Mouse (Mus musculus): ENCODE data around the gene Cpe.
A peak's percentile ranks its signal among the peaks of the same experiment; 100 is the strongest.

The Cpe gene

GRCm38 (mm10) chr8:64692651-64693201 is at the start of gene Cpe:
Gene Cpe, minus strand, starts transcription at chr8:64693054.
- peak; percentile 83 for DNase-seq (ENCODE audit: low read depth, low spot score)

- DNase-seq (ENCODE audit: low read depth, low spot score): no peak
These were observed 47.8 kb upstream of the Cpe start for GRCm38 (mm10) chr8:64740547-64741211.

- no peak for DNase-seq (ENCODE audit: low read depth, low spot score)
These were observed 46.1 kb upstream of the Cpe start for GRCm38 (mm10) chr8:64738916-64739315.

- no peak for DNase-seq (ENCODE audit: low read depth, low spot score)
These were observed 44.0 kb upstream of the Cpe start for GRCm38 (mm10) chr8:64736767-64737323.

GRCm38 (mm10) chr8:64735161-64735560 is 42.3 kb upstream of the Cpe start:
- DNase-seq (ENCODE audit: low read depth, low spot score): no peak

- DNase-seq (ENCODE audit: low read depth, low spot score): peak; percentile 99
These were observed 40.6 kb upstream of the Cpe start, which contains the start of gene Msmo1 for GRCm38 (mm10) chr8:64733271-64733943. Gene Msmo1, minus strand, starts transcription at chr8:64733792.

GRCm38 (mm10) chr8:64732596-64732995 is 39.7 kb upstream of the Cpe start:
- no peak for DNase-seq (ENCODE audit: low read depth, low spot score)

- DNase-seq (ENCODE audit: low read depth, low spot score): no peak
These were observed 35.3 kb upstream of the Cpe start for GRCm38 (mm10) chr8:64728156-64728555.

- no peak for DNase-seq (ENCODE audit: low read depth, low spot score)
These were observed 33.4 kb upstream of the Cpe start for GRCm38 (mm10) chr8:64726190-64726695.

- no peak for DNase-seq (ENCODE audit: low read depth, low spot score)
These were observed 30.4 kb upstream of the Cpe start for GRCm38 (mm10) chr8:64723206-64723605.

GRCm38 (mm10) chr8:64717868-64718267 is 25.0 kb upstream of the Cpe start:
- peak; percentile 46 for DNase-seq (ENCODE audit: low read depth, low spot score)

- no peak for DNase-seq (ENCODE audit: low read depth, low spot score)
These were observed 19.6 kb upstream of the Cpe start for GRCm38 (mm10) chr8:64712499-64712898.

GRCm38 (mm10) chr8:64711544-64711943 is 18.7 kb upstream of the Cpe start:
- no peak for DNase-seq (ENCODE audit: low read depth, low spot score)

- no peak for DNase-seq (ENCODE audit: low read depth, low spot score)
These were observed 14.6 kb upstream of the Cpe start for GRCm38 (mm10) chr8:64707481-64707880.

GRCm38 (mm10) chr8:64703191-64703590 is 10.3 kb upstream of the Cpe start:
- no peak for DNase-seq (ENCODE audit: low read depth, low spot score)

GRCm38 (mm10) chr8:64691591-64692401 is 1.1 kb downstream of the Cpe start:
- DNase-seq (ENCODE audit: low read depth, low spot score): no peak

- no peak for DNase-seq (ENCODE audit: low read depth, low spot score)
These were observed 2.0 kb downstream of the Cpe start for GRCm38 (mm10) chr8:64690845-64691244.

GRCm38 (mm10) chr8:64690306-64690705 is 2.5 kb downstream of the Cpe start:
- no peak for DNase-seq (ENCODE audit: low read depth, low spot score)

- DNase-seq (ENCODE audit: low read depth, low spot score): no peak
These were observed 4.1 kb downstream of the Cpe start for GRCm38 (mm10) chr8:64688741-64689140.

GRCm38 (mm10) chr8:64688161-64688560 is 4.7 kb downstream of the Cpe start:
- DNase-seq (ENCODE audit: low read depth, low spot score): no peak

- no peak for DNase-seq (ENCODE audit: low read depth, low spot score)
These were observed 10.4 kb downstream of the Cpe start for GRCm38 (mm10) chr8:64682501-64682900.

- DNase-seq (ENCODE audit: low read depth, low spot score): peak; percentile 52
These were observed 16.5 kb downstream of the Cpe start for GRCm38 (mm10) chr8:64676381-64676780.
